Mouse (Mus musculus) central nervous system, embryonic 14 days (tissue): ENCODE results near the gene Hoxb5. TPM values are rescaled to one million over a fixed set of nuclear protein-coding genes. Genes with fewer than 3 reads are reported as not detected.

ENCODE experiments used
- polyA plus RNA-seq: library from polyadenylated mRNA; depleted of rRNA; stranded (reverse); fragments of >200 nt; gene quantifications from 2 replicates; pipeline ENCODE4 v1.2.3, GENCODE M21; 2012; rRNA removed

Gene Hoxb5
- polyA plus RNA-seq = 24.3 and 32.8 TPM in 2 replicates

DNA sequence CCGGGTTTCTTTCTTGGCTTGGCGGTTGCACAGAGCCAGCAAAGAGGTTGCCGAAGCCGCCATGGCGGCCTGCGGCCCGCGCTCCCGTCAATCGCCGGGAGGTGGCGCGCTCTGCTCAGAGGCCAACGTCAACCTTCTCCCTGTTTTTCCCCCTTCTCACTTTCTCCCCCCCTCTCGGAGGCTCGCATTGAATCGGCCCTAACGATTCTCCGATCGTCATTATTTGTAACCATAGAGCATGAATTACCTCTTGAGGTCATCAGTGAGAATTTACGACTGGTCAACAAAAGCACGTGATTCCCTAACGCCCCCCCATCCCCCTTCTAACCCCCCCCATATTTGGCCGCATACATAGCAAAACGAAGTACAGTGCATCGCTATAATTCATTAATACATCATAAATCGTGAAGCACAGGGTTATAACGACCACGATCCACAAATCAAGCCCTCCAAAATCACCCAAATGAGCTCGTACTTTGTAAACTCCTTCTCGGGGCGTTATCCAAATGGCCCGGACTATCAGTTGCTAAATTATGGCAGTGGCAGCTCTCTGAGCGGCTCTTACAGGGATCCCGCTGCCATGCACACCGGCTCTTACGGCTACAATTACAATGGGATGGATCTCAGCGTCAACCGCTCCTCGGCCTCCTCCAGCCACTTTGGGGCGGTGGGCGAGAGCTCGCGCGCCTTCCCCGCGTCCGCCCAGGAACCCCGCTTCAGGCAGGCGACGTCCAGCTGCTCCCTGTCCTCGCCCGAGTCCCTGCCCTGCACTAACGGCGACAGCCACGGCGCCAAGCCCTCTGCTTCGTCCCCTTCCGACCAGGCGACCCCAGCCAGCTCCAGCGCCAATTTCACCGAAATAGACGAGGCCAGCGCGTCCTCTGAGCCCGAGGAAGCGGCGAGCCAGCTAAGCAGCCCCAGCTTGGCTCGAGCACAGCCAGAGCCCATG lies at the start of gene Hoxb5:
TSS of gene Hoxb5 (plus strand) at position 186 of the 949 bp plus-strand sequence.

GRCm38 (mm10) chr11:96270996-96271540 lies 32.1 kb upstream of the Hoxb5 start, which contains the start of gene Hoxb9:
Gene Hoxb9, plus strand, starts transcription at chr11:96271457.

GRCm38 (mm10) chr11:96281855-96282570 lies 21.1 kb upstream of the Hoxb5 start, which contains the start of gene Hoxb8:
Gene Hoxb8, plus strand, starts transcription at chr11:96281905.

GRCm38 (mm10) chr11:96285771-96286738 lies 17.1 kb upstream of the Hoxb5 start, which contains the start of gene Hoxb7:
Gene Hoxb7, plus strand, starts transcription at chr11:96286623.

DNA sequence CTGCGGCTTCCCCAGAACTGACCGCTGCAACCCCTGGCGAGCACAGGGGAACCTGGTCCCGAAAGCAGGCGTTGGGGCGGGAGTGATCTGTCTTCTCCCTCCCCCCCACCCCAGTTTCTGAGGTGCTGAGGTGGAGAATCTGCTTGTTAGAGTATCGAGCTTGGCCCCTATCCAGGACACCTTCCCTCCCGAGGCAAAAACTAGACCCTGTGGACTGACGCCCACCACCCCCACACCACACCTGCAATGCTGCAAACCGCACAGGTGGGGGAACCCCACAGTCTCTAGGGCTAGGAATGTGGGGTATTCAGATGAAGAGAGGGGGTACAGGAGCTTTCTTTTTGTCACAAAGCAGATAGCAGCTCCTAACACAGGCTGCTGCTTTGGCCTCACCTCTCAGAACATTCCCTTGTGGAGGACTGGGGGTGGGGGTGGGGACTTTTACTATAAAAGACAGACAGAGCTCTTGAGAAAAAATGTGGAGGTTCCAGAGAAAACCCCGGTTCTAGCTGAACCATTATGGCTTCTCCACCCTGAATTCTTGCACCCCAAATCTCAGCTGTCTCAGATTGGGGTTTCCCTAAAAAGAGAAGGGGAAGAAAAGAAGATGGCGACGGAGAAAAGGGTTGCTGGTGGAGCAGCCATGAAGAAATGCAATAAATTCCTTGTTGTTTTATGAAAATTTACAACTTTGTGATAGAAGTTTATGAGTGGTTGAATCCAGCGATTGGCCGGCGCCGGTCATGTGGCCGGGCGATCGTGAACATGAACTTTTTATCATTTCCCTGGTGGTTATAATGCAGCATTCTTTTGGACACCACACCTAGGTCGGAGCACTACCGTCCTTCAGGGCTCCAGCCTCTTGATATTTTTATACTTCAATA lies 11.2 kb upstream of the Hoxb5 start, which contains the start of gene Hoxb6:
TSS of gene Hoxb6 (plus strand) at position 796 of the 884 bp plus-strand sequence.

GRCm38 (mm10) chr11:96317608-96318367 lies 14.7 kb downstream of the Hoxb5 start, which contains the start of gene Hoxb4:
Gene Hoxb4, plus strand, starts transcription at chr11:96318267.

GRCm38 (mm10) chr11:96323154-96323553 lies 20.0 kb downstream of the Hoxb5 start, which contains the start of gene Hoxb3:
Gene Hoxb3, plus strand, starts transcription at chr11:96323326.

GRCm38 (mm10) chr11:96350341-96350624 lies 47.1 kb downstream of the Hoxb5 start, which contains the start of gene Hoxb2:
Gene Hoxb2, plus strand, starts transcription at chr11:96350525.

Other genes starting within 250 kb of the Hoxb5 start
- gene Ube2z, start 237.9 kb upstream of the Hoxb5 start, polyA plus RNA-seq = 55.7 and 60.0 TPM in 2 replicates
- 328 and 335 TPM in 2 replicates for gene Atp5g1, start 227.7 kb upstream of the Hoxb5 start, polyA plus RNA-seq
- not detected in 2 replicates for gene Calcoco2, start 191.4 kb upstream of the Hoxb5 start, polyA plus RNA-seq
- gene Ttll6, start 169.6 kb upstream of the Hoxb5 start, polyA plus RNA-seq = 0.75 and 0.84 TPM in 2 replicates
- not detected in 2 replicates for gene Hoxb13, start 109.0 kb upstream of the Hoxb5 start, polyA plus RNA-seq
- gene Hoxb9, start 31.9 kb upstream of the Hoxb5 start, polyA plus RNA-seq = 0.43 and 15.4 TPM in 2 replicates
- 28.2 and 71.6 TPM in 2 replicates for gene Hoxb8, start 21.4 kb upstream of the Hoxb5 start, polyA plus RNA-seq
- gene Hoxb7, start 16.7 kb upstream of the Hoxb5 start, polyA plus RNA-seq = 3.5 and 10.0 TPM in 2 replicates
- gene Hoxb6, start 10.9 kb upstream of the Hoxb5 start, polyA plus RNA-seq = 14.9 and 21.2 TPM in 2 replicates
- 4.7 and 5.6 TPM in 2 replicates for gene Hoxb4, start 14.9 kb downstream of the Hoxb5 start, polyA plus RNA-seq
- gene Hoxb3, start 20.0 kb downstream of the Hoxb5 start, polyA plus RNA-seq = 25.2 and 37.6 TPM in 2 replicates
- gene Hoxb2, start 47.2 kb downstream of the Hoxb5 start, polyA plus RNA-seq = 10.5 and 15.4 TPM in 2 replicates
- 0.06 and 0.10 TPM in 2 replicates for gene Hoxb1, start 62.4 kb downstream of the Hoxb5 start, polyA plus RNA-seq
- gene Skap1, start 161.3 kb downstream of the Hoxb5 start, polyA plus RNA-seq = 1.9 and 2.4 TPM in 2 replicates